Mouse (Mus musculus): ENCODE measurements around the gene Cpne5. TPM values are rescaled to one million over a fixed set of nuclear protein-coding genes. Genes with fewer than 3 reads are reported as not detected.

Cpne5 gene
- total and polyA plus RNA-seq, 2 experiments from 2014 or later = 3.6 to 8.4 TPM

DNA sequence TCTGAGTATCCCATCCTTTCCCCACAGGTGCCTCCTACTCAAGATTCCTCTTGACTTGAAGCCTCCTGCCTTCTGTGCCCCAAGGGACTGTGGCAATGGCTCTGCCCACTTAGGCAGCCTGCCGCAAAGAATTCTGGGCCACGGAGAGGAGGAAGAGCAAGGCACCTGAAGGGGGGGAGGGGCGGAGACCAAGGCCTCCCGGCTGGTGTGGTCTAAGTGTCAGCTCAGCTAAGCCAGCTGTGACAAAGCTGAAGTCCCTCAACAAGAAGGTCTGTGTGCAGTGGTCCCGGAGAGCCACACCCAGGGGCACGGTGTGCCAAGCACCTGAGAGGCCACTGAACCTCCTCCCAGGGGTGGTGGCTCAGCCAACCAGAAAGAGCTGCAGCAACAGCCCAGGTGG lies 70.6 kb downstream of the Cpne5 start:
- H3K4me3 ChIP-seq (ENCODE audit: low read depth, low read length) = no peak overlapping the region
- ATAC-seq (ENCODE audit: insufficient read depth, low read depth) (no peak), DNase-seq (ENCODE audit: low spot score) (no peak)
- H3K9ac ChIP-seq (replicated peaks; ENCODE audit: low read depth, low read length) = no peak overlapping the region
- peaks cover 10% of the 10 kb centered on the region for H3K4me1 ChIP-seq (ENCODE audit: control insufficient read depth, insufficient read depth)
- no peaks in the 10 kb centered on the region for H3K27me3 ChIP-seq (ENCODE audit: control insufficient read depth, insufficient read depth, low read length)
- TF ChIP-seq CTCF (IDR thresholded peaks at IDR 0.05; ENCODE audit: low read depth) = no peak
- TF ChIP-seq EP300 (IDR thresholded peaks at IDR 0.05; ENCODE audit: low read depth) = no peak
- H3K4me2 ChIP-seq (ENCODE audit: low read depth, low read length) = no peak overlapping the region
- H3K9me3 ChIP-seq (replicated peaks; ENCODE audit: control insufficient read depth, low read length) = peaks cover 1% of the 10 kb centered on the region; the same call in 1 of the 2 replicates
- no peak overlapping the region for H3K27ac ChIP-seq (ENCODE audit: low read depth)
- no peaks in the 10 kb centered on the region for H3K36me3 ChIP-seq (replicated peaks; ENCODE audit: control insufficient read depth, insufficient read depth, low read length)
- WGBS = 59% methylated on average over 6 of the region's 6 CpGs

DNA sequence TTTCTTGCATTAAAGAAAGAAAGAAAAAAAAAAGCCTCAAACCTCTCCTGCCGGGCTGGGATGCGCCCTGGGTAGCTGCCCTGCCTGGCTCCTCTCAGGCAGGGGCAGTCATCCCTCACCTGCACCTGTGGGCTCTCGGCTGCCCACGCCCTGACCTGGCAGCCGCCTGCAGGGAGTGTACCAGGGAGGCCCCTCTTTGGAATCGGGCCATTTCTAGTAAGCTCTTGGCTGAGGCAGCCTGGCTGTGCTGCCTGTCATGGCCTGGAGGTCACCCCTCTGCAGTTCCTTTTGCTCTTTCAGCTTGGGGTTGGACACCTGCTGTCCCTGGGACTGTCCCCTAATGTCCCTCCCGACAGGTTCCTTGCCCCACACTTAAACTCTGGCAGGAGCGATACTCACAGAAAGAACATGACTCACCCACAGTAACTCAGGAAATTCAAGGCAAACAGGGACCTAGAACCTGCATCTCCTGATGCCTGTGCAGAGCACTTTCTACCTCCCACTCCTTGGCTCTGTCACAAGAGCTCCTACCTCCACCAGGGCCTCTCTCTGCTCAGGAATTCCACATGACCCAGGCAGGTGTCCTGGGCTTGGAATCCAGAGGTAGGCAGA lies 71.9 kb downstream of the Cpne5 start:
- no peak for TF ChIP-seq CTCF (IDR thresholded peaks at IDR 0.05; ENCODE audit: low read depth)
- no peak for TF ChIP-seq EP300 (IDR thresholded peaks at IDR 0.05; ENCODE audit: low read depth)
- Histone ChIP-seq H3K4me1 (ENCODE audit: control insufficient read depth, insufficient read depth) (peaks cover 10% of the 10 kb centered on the region), H3K36me3 (replicated peaks; ENCODE audit: control insufficient read depth, insufficient read depth, low read length) (no peaks in the 10 kb centered on the region), H3K4me3 (ENCODE audit: low read depth, low read length) (no peak overlapping the region), H3K27me3 (ENCODE audit: control insufficient read depth, insufficient read depth, low read length) (no peaks in the 10 kb centered on the region), H3K27ac (ENCODE audit: low read depth) (no peak overlapping the region), H3K9me3 (replicated peaks; ENCODE audit: control insufficient read depth, low read length) (peaks cover 14% of the 10 kb centered on the region), H3K9ac (replicated peaks; ENCODE audit: low read depth, low read length) (no peak overlapping the region), H3K4me2 (ENCODE audit: low read depth, low read length) (no peak overlapping the region)
- ATAC-seq (ENCODE audit: insufficient read depth, low read depth) (peak; percentile 18; the same call in 1 of the 2 replicates), DNase-seq (ENCODE audit: low spot score) (no peak)
- 39% methylated on average over 8 of the region's 8 CpGs for WGBS

DNA sequence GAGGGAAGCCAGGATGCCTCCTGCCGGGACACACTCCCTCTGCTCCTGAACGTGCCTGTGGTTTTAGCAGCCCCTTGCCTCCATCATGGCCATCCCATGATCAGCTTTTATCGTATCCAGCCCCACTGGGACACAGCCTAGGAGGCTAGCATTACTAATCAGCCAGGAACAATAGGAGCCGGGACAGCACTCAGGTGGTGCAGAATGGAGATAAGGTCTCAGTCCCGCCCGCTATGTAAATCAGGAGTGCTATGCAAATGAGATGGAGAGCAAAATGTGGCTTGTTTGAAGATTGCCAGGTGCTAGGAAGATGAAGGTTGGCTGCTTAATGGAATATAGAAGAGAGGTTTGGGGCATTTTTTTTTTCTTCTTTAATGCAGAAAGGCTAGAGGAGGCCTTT lies 72.5 kb downstream of the Cpne5 start:
- TF ChIP-seq EP300 (IDR thresholded peaks at IDR 0.05; ENCODE audit: low read depth) = no peak
- TF ChIP-seq CTCF (IDR thresholded peaks at IDR 0.05; ENCODE audit: low read depth) = no peak
- ATAC-seq (ENCODE audit: insufficient read depth, low read depth) = no peak
- Histone ChIP-seq H3K9me3 (replicated peaks; ENCODE audit: control insufficient read depth, low read length) (peaks cover 16% of the 10 kb centered on the region), H3K4me1 (ENCODE audit: control insufficient read depth, insufficient read depth) (peaks cover 10% of the 10 kb centered on the region), H3K36me3 (replicated peaks; ENCODE audit: control insufficient read depth, insufficient read depth, low read length) (no peaks in the 10 kb centered on the region), H3K27ac (ENCODE audit: low read depth) (no peak overlapping the region), H3K9ac (replicated peaks; ENCODE audit: low read depth, low read length) (no peak overlapping the region), H3K4me3 (ENCODE audit: low read depth, low read length) (no peak overlapping the region), H3K27me3 (ENCODE audit: control insufficient read depth, insufficient read depth, low read length) (no peaks in the 10 kb centered on the region), H3K4me2 (ENCODE audit: low read depth, low read length) (no peak overlapping the region)
- no peak for DNase-seq (ENCODE audit: low spot score)
- WGBS = 27% methylated on average over 6 of the region's 6 CpGs

DNA sequence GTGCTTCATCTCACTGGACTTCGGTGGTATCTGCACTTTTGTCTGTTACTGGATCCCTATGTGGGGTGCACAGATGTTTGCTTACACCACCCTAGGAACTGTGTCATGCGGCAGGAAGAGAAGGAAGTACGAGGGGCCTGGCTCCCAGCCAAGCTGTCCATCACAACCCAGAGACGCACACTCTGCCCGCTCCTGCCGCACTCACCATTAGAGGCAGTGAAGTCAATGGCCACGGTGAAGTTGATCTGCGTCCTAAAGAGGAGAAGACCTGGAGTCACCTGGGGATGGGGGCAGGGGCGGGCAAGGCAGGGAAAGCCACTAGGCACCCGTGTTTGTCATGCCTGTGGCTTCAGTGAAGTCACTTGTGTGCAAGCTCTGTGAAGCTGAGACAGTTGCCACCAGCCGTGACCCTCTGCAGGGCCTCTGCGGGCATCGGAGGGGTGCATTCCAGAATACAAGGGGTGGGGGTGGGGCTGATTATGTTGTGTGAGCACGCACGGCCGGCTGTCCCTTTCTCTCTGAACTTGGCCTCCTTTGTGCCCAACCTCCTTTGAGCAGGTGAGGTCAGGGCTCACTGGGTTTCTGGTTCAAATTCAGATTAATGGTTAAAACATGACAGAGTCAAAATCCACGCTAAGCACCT lies 73.4 kb downstream of the Cpne5 start:
- WGBS = 15% methylated on average over 17 of the region's 17 CpGs
- no peak for TF ChIP-seq CTCF (IDR thresholded peaks at IDR 0.05; ENCODE audit: low read depth)
- TF ChIP-seq EP300 (IDR thresholded peaks at IDR 0.05; ENCODE audit: low read depth) = no peak
- Histone ChIP-seq H3K36me3 (replicated peaks; ENCODE audit: control insufficient read depth, insufficient read depth, low read length) (no peaks in the 10 kb centered on the region), H3K9ac (replicated peaks; ENCODE audit: low read depth, low read length) (no peak overlapping the region), H3K4me3 (ENCODE audit: low read depth, low read length) (no peak overlapping the region), H3K4me1 (ENCODE audit: control insufficient read depth, insufficient read depth) (peaks cover 10% of the 10 kb centered on the region), H3K27me3 (ENCODE audit: control insufficient read depth, insufficient read depth, low read length) (no peaks in the 10 kb centered on the region), H3K27ac (ENCODE audit: low read depth) (no peak overlapping the region), H3K9me3 (replicated peaks; ENCODE audit: control insufficient read depth, low read length) (peaks cover 16% of the 10 kb centered on the region), H3K4me2 (ENCODE audit: low read depth, low read length) (peak overlapping the region; percentile 37; the same call in 1 of the 2 replicates)
- DNase-seq (ENCODE audit: low spot score) (peak; percentile 30), ATAC-seq (ENCODE audit: insufficient read depth, low read depth) (peak; percentile 40; the same call in 1 of the 2 replicates)

DNA sequence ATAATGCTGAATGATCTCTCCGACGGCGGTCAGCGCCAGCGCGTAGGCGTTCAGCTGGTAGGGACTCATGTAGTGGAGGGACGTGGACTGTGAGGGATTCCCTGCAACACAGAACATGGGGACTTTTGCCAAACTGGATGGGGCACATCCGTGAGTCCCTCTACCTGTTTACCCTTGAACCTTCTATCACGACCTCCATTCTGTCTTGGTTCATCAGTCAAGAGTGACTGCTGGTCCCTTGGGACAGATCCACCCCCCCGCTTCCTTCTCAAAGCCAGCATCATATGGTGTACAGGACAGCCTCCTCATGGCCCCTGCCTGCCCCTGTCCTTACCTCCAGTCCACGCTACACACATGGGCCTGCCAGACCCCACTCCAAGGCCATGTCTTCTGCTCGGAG lies 75.6 kb downstream of the Cpne5 start:
- ATAC-seq (ENCODE audit: insufficient read depth, low read depth) (no peak), DNase-seq (ENCODE audit: low spot score) (no peak)
- TF ChIP-seq CTCF (IDR thresholded peaks at IDR 0.05; ENCODE audit: low read depth) (no peak), EP300 (IDR thresholded peaks at IDR 0.05; ENCODE audit: low read depth) (no peak)
- Histone ChIP-seq H3K9me3 (replicated peaks; ENCODE audit: control insufficient read depth, low read length) (peaks cover 16% of the 10 kb centered on the region), H3K27ac (ENCODE audit: low read depth) (no peak overlapping the region), H3K4me1 (ENCODE audit: control insufficient read depth, insufficient read depth) (peaks cover 10% of the 10 kb centered on the region), H3K27me3 (ENCODE audit: control insufficient read depth, insufficient read depth, low read length) (no peaks in the 10 kb centered on the region), H3K36me3 (replicated peaks; ENCODE audit: control insufficient read depth, insufficient read depth, low read length) (no peaks in the 10 kb centered on the region), H3K4me3 (ENCODE audit: low read depth, low read length) (no peak overlapping the region), H3K4me2 (ENCODE audit: low read depth, low read length) (no peak overlapping the region), H3K9ac (replicated peaks; ENCODE audit: low read depth, low read length) (no peak overlapping the region)
- 93% methylated on average over 13 of the region's 13 CpGs for WGBS
